Mouse (Mus musculus): Measurements from ENCODE around the gene Sf1. TPM values are rescaled to one million over a fixed set of nuclear protein-coding genes. Genes with fewer than 3 reads are reported as not detected.

Sf1 gene
- 95.0 and 140 TPM in 2 replicates for polyA plus RNA-seq (2012; rRNA removed)

- DNase-seq (ENCODE audit: low read depth): peak; percentile 96
Measured at GRCm38 (mm10) chr19:6363411-6364240, at the start of gene Sf1. Gene Sf1, plus strand, starts transcription at chr19:6363690.

GRCm38 (mm10) chr19:6313796-6314195 lies 49.7 kb upstream of the Sf1 start:
- DNase-seq (ENCODE audit: low read depth): no peak

GRCm38 (mm10) chr19:6314513-6314912 lies 49.0 kb upstream of the Sf1 start:
- DNase-seq (ENCODE audit: low read depth): no peak

GRCm38 (mm10) chr19:6315573-6315972 lies 47.9 kb upstream of the Sf1 start:
- no peak for DNase-seq (ENCODE audit: low read depth)

- no peak for DNase-seq (ENCODE audit: low read depth)
Measured at GRCm38 (mm10) chr19:6318145-6318544, 45.3 kb upstream of the Sf1 start.

GRCm38 (mm10) chr19:6321358-6321757 lies 42.1 kb upstream of the Sf1 start:
- no peak for DNase-seq (ENCODE audit: low read depth)

GRCm38 (mm10) chr19:6321786-6322621 lies 41.5 kb upstream of the Sf1 start:
- no peak for DNase-seq (ENCODE audit: low read depth)

- DNase-seq (ENCODE audit: low read depth): no peak
Measured at GRCm38 (mm10) chr19:6324751-6325150, 38.7 kb upstream of the Sf1 start.

GRCm38 (mm10) chr19:6331178-6331577 lies 32.3 kb upstream of the Sf1 start:
- no peak for DNase-seq (ENCODE audit: low read depth)

- no peak for DNase-seq (ENCODE audit: low read depth)
Measured at GRCm38 (mm10) chr19:6331719-6332516, 31.6 kb upstream of the Sf1 start.

- no peak for DNase-seq (ENCODE audit: low read depth)
Measured at GRCm38 (mm10) chr19:6333761-6334595, 29.5 kb upstream of the Sf1 start.

GRCm38 (mm10) chr19:6334673-6335457 lies 28.6 kb upstream of the Sf1 start, which contains the start of gene Men1:
Gene Men1, plus strand, starts transcription at chr19:6334979.
- peak; percentile 89 for DNase-seq (ENCODE audit: low read depth)

GRCm38 (mm10) chr19:6335458-6335827 lies 28.0 kb upstream of the Sf1 start:
- DNase-seq (ENCODE audit: low read depth): no peak

GRCm38 (mm10) chr19:6336920-6337319 lies 26.6 kb upstream of the Sf1 start:
- DNase-seq (ENCODE audit: low read depth): no peak

- DNase-seq (ENCODE audit: low read depth): no peak
Measured at GRCm38 (mm10) chr19:6338171-6338570, 25.3 kb upstream of the Sf1 start.

- DNase-seq (ENCODE audit: low read depth): no peak
Measured at GRCm38 (mm10) chr19:6338716-6339115, 24.8 kb upstream of the Sf1 start.

GRCm38 (mm10) chr19:6339191-6339590 lies 24.3 kb upstream of the Sf1 start:
- no peak for DNase-seq (ENCODE audit: low read depth)

GRCm38 (mm10) chr19:6339890-6340504 lies 23.5 kb upstream of the Sf1 start:
- DNase-seq (ENCODE audit: low read depth): no peak

GRCm38 (mm10) chr19:6340524-6341452 lies 22.7 kb upstream of the Sf1 start, which contains the start of gene Map4k2:
Gene Map4k2, plus strand, starts transcription at chr19:6341135.
- DNase-seq (ENCODE audit: low read depth): no peak

Data from gonadal fat pad, adult 2 months (tissue).